Mouse (Mus musculus): ENCODE data around the gene Fndc9. TPM values are rescaled to one million over a fixed set of nuclear protein-coding genes. Genes with fewer than 3 reads are reported as not detected.

Gene Fndc9
- total and polyA plus RNA-seq, 2 experiments from 2014 or later = not detected

- TF ChIP-seq CTCF (IDR thresholded peaks at IDR 0.05; ENCODE audit: low read depth) (no peak), EP300 (IDR thresholded peaks at IDR 0.05; ENCODE audit: low read depth) (no peak)
- H3K4me2 ChIP-seq (ENCODE audit: low read depth, low read length) = no peak overlapping the region
- no peaks in the 10 kb centered on the region for H3K27me3 ChIP-seq (ENCODE audit: control insufficient read depth, insufficient read depth, low read length)
- DNase-seq (ENCODE audit: low spot score) (peak; percentile 67), ATAC-seq (ENCODE audit: insufficient read depth, low read depth) (peak; percentile 71)
- H3K9ac ChIP-seq (replicated peaks; ENCODE audit: low read depth, low read length) = no peak overlapping the region
- no peak overlapping the region for H3K4me3 ChIP-seq (ENCODE audit: low read depth, low read length)
- peak overlapping the region; percentile 79 for H3K27ac ChIP-seq (ENCODE audit: low read depth)
- no peaks in the 10 kb centered on the region for H3K9me3 ChIP-seq (replicated peaks; ENCODE audit: control insufficient read depth, low read length)
- WGBS = 21% methylated on average over 5 of the region's 5 CpGs
- H3K4me1 ChIP-seq (ENCODE audit: control insufficient read depth, insufficient read depth) = peaks cover 40% of the 10 kb centered on the region
- H3K36me3 ChIP-seq (replicated peaks; ENCODE audit: control insufficient read depth, insufficient read depth, low read length) = no peaks in the 10 kb centered on the region
Measured at GRCm38 (mm10) chr11:46213844-46214243, 21.5 kb upstream of the Fndc9 start.

GRCm38 (mm10) chr11:46214368-46215230 is 20.7 kb upstream of the Fndc9 start:
- Histone ChIP-seq H3K9me3 (replicated peaks; ENCODE audit: control insufficient read depth, low read length) (no peaks in the 10 kb centered on the region), H3K9ac (replicated peaks; ENCODE audit: low read depth, low read length) (no peak overlapping the region), H3K36me3 (replicated peaks; ENCODE audit: control insufficient read depth, insufficient read depth, low read length) (no peaks in the 10 kb centered on the region), H3K27me3 (ENCODE audit: control insufficient read depth, insufficient read depth, low read length) (no peaks in the 10 kb centered on the region), H3K27ac (ENCODE audit: low read depth) (peak overlapping the region; percentile 79), H3K4me3 (ENCODE audit: low read depth, low read length) (0 out of 2 replicates have a peak overlapping the region, but pooled peaks have one; percentile 0), H3K4me1 (ENCODE audit: control insufficient read depth, insufficient read depth) (peaks cover 40% of the 10 kb centered on the region), H3K4me2 (ENCODE audit: low read depth, low read length) (peak overlapping the region; percentile 49)
- ATAC-seq (ENCODE audit: insufficient read depth, low read depth) = peak; percentile 42
- DNase-seq (ENCODE audit: low spot score) = peak; percentile 59
- TF ChIP-seq EP300 (IDR thresholded peaks at IDR 0.05; ENCODE audit: low read depth) (no peak), CTCF (IDR thresholded peaks at IDR 0.05; ENCODE audit: low read depth) (no peak)
- 26% methylated on average over 14 of the region's 14 CpGs for WGBS

- H3K4me2 ChIP-seq (ENCODE audit: low read depth, low read length) = peak overlapping the region; percentile 49
- H3K9ac ChIP-seq (replicated peaks; ENCODE audit: low read depth, low read length) = no peak overlapping the region
- TF ChIP-seq EP300 (IDR thresholded peaks at IDR 0.05; ENCODE audit: low read depth) = no peak
- peak; percentile 99 for TF ChIP-seq CTCF (IDR thresholded peaks at IDR 0.05; ENCODE audit: low read depth)
- peaks cover 40% of the 10 kb centered on the region for H3K4me1 ChIP-seq (ENCODE audit: control insufficient read depth, insufficient read depth)
- DNase-seq (ENCODE audit: low spot score) (peak; percentile 88), ATAC-seq (ENCODE audit: insufficient read depth, low read depth) (peak; percentile 70)
- 0 out of 2 replicates have a peak overlapping the region, but pooled peaks have one; percentile 0 for H3K4me3 ChIP-seq (ENCODE audit: low read depth, low read length)
- 7% methylated on average over 3 of the region's 3 CpGs for WGBS
- no peaks in the 10 kb centered on the region for H3K36me3 ChIP-seq (replicated peaks; ENCODE audit: control insufficient read depth, insufficient read depth, low read length)
- no peaks in the 10 kb centered on the region for H3K27me3 ChIP-seq (ENCODE audit: control insufficient read depth, insufficient read depth, low read length)
- no peaks in the 10 kb centered on the region for H3K9me3 ChIP-seq (replicated peaks; ENCODE audit: control insufficient read depth, low read length)
- peak overlapping the region; percentile 79 for H3K27ac ChIP-seq (ENCODE audit: low read depth)
Measured at GRCm38 (mm10) chr11:46215354-46215753, 20.0 kb upstream of the Fndc9 start.

- ATAC-seq (ENCODE audit: insufficient read depth, low read depth) (no peak), DNase-seq (ENCODE audit: low spot score) (no peak)
- no peaks in the 10 kb centered on the region for H3K27me3 ChIP-seq (ENCODE audit: control insufficient read depth, insufficient read depth, low read length)
- H3K4me3 ChIP-seq (ENCODE audit: low read depth, low read length) = no peak overlapping the region
- H3K4me1 ChIP-seq (ENCODE audit: control insufficient read depth, insufficient read depth) = peaks cover 30% of the 10 kb centered on the region
- WGBS = 72% methylated on average over 7 of the region's 7 CpGs
- H3K4me2 ChIP-seq (ENCODE audit: low read depth, low read length) = no peak overlapping the region
- no peak overlapping the region for H3K9ac ChIP-seq (replicated peaks; ENCODE audit: low read depth, low read length)
- no peaks in the 10 kb centered on the region for H3K36me3 ChIP-seq (replicated peaks; ENCODE audit: control insufficient read depth, insufficient read depth, low read length)
- H3K9me3 ChIP-seq (replicated peaks; ENCODE audit: control insufficient read depth, low read length) = no peaks in the 10 kb centered on the region
- TF ChIP-seq CTCF (IDR thresholded peaks at IDR 0.05; ENCODE audit: low read depth) (peak; percentile 47), EP300 (IDR thresholded peaks at IDR 0.05; ENCODE audit: low read depth) (no peak)
- H3K27ac ChIP-seq (ENCODE audit: low read depth) = no peak overlapping the region
Measured at GRCm38 (mm10) chr11:46216669-46217068, 18.7 kb upstream of the Fndc9 start.

GRCm38 (mm10) chr11:46217686-46218085 is 17.6 kb upstream of the Fndc9 start:
- Histone ChIP-seq H3K4me1 (ENCODE audit: control insufficient read depth, insufficient read depth) (peaks cover 23% of the 10 kb centered on the region), H3K27me3 (ENCODE audit: control insufficient read depth, insufficient read depth, low read length) (no peaks in the 10 kb centered on the region), H3K4me3 (ENCODE audit: low read depth, low read length) (no peak overlapping the region), H3K9me3 (replicated peaks; ENCODE audit: control insufficient read depth, low read length) (no peaks in the 10 kb centered on the region), H3K9ac (replicated peaks; ENCODE audit: low read depth, low read length) (no peak overlapping the region), H3K27ac (ENCODE audit: low read depth) (no peak overlapping the region), H3K4me2 (ENCODE audit: low read depth, low read length) (no peak overlapping the region), H3K36me3 (replicated peaks; ENCODE audit: control insufficient read depth, insufficient read depth, low read length) (peaks cover 6% of the 10 kb centered on the region; the same call in 1 of the 2 replicates)
- no peak for TF ChIP-seq EP300 (IDR thresholded peaks at IDR 0.05; ENCODE audit: low read depth)
- 92% methylated on average over 9 of the region's 9 CpGs for WGBS
- ATAC-seq (ENCODE audit: insufficient read depth, low read depth) (no peak), DNase-seq (ENCODE audit: low spot score) (no peak)

All from heart, postnatal 0 days (tissue).